Mouse (Mus musculus): ENCODE measurements around the gene A030003K21Rik.

The A030003K21Rik gene

GRCm38 (mm10) chr1:82913025-82913424, 30.2 kb downstream of the A030003K21Rik start, which contains the start of gene A030005L19Rik:
A030005L19Rik (plus strand) TSS chr1:82913325.
- DNase-seq (ENCODE audit: low read depth, low spot score), result no peak

DNA sequence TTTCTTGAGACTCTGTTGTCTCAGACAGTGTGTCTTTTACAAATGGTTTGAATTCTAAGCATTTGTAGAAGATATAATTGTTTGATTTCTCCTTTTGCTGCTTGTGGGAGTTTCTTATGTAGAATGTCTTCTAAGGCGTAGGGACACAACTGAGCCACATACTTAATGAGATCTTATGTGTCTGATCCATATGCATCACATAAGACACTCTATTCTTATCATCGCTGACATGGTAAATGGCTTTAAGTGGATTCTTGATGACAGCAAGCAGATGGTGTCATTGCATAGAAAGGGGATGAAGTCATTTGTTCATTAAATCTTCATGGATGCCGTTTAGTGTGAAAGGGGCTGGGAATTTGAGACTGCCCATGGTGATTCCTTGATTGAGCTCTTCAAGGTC, 37.3 kb downstream of the A030003K21Rik start:
- DNase-seq (ENCODE audit: low read depth, low spot score), result no peak

DNA sequence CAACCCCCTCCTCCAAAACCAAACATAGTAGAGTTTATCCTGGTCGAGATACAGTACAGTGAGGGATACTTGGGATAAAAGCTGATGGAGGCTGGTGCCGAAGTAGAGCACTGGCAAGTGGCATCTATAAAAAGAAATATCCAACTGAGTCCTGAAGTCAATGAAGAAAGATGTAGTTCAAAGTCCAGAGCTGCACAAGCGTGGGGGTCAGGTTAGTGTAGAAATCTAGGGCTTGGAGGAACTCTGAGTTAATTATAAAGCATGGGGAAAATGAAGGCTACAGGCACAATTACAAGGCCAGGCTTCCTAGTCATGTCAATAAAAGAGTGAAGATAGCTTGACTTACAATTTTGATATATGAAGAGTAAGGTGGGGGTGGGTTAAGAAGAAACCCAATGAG, 42.0 kb downstream of the A030003K21Rik start:
- no peak for DNase-seq (ENCODE audit: low read depth, low spot score)

DNA sequence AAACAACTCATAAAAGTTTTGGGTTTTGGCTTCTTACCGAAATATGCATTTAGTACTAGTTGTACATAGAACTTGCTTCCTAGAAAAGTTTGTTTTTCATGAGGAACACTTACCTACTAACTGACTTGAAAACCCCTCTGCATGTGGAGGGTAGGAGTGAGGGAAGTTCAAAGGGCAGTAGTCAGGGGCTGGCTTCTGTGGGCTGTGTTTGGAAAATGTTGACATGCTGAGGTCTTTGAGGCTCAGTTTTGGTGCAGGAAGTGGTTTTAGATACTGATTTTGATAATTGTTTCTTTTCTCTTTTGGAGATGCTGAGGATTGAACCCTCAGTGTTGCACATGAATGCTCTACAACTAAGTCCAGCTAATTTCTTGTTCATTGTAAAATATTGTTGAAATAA, 42.6 kb downstream of the A030003K21Rik start:
- no peak for DNase-seq (ENCODE audit: low read depth, low spot score)

DNA sequence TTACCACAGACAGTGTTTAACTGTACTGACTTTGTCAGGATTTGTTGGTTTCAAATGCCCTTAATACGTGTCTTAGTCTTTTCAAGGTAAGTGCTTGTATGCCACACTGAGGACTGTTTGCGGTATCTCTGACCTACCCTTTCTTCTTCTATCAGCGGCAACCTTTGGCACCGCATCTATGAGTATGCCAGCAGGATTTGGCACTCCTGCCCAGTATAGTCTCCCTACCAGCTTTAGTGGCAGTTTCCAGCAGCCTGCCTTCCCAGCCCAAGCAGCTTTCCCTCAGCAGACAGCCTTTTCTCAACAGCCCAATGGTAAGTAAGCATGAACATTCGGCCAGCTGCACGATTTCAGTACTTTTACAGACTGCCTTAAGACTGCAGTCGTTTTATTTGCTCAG, 49.9 kb downstream of the A030003K21Rik start:
- peak; percentile 28 for DNase-seq (ENCODE audit: low read depth, low spot score)
